Mouse (Mus musculus): Measurements from ENCODE around the gene Mcrip2. TPM values are rescaled to one million over a fixed set of nuclear protein-coding genes. Genes with fewer than 3 reads are reported as not detected.

Gene Mcrip2
- total and polyA plus RNA-seq, 2 experiments from 2014 or later, result 202 to 357 TPM

DNA sequence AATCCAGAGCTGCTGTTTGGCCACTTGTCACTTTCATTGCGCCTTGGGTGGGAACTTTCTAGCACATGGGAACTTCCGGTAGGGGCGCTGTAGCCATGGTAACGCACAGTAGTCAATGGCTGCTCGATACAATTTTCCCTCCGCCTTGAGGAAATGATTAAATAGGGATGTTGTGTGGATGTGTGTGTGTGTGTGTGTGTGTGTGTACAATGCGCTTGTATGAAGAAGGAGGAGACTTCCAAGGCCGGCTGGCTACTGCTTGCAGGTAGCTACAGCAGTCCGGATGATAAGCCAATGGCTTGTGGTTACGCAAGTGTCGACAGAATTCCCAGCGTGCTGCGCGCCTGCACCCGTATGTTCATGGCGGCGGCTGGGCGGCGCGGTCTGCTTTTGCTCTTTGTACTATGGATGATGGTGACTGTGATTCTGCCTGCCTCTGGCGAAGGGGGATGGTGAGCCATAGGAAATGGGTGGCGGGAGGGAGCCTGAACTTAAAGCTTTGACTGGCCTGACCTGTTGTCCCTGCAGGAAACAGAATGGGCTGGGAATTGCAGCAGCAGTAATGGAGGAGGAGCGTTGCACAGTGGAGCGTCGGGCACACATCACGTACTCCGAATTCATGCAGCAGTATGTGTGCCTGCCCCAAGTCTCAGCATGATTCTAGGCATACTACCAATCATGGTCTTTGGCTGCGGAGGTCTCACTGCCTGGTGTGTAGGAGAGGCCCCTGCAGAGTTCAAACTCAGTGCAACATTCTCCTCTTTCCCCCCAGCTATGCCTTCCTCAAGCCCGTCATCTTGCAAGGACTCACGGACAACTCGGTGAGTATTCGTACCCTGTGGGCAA lies 39.6 kb downstream of the Mcrip2 start, which contains the start of gene Jmjd8:
TSS of gene Jmjd8 (plus strand) at position 156 of the 846 bp plus-strand sequence.
- H3K9me3 ChIP-seq (replicated peaks; ENCODE audit: control insufficient read depth, low read length), result no peaks in the 10 kb centered on the region
- ATAC-seq (ENCODE audit: insufficient read depth, low read depth) (no peak), DNase-seq (ENCODE audit: low spot score) (peak; percentile 85)
- peak within 1 kb of the TSS; percentile 92 for H3K4me2 ChIP-seq (ENCODE audit: low read depth, low read length)
- H3K27ac ChIP-seq (ENCODE audit: low read depth), result peak within 1 kb of the TSS; percentile 87
- peak within 1 kb of the TSS; percentile 65 for H3K4me3 ChIP-seq (ENCODE audit: low read depth, low read length)
- TF ChIP-seq CTCF (IDR thresholded peaks at IDR 0.05; ENCODE audit: low read depth) (peak; percentile 30), EP300 (IDR thresholded peaks at IDR 0.05; ENCODE audit: low read depth) (no peak)
- H3K27me3 ChIP-seq (ENCODE audit: control insufficient read depth, insufficient read depth, low read length), result no peaks in the 10 kb centered on the region
- H3K4me1 ChIP-seq (ENCODE audit: control insufficient read depth, insufficient read depth), result peaks cover 35% of the 10 kb centered on the region
- peaks cover 33% of the 10 kb centered on the region for H3K36me3 ChIP-seq (replicated peaks; ENCODE audit: control insufficient read depth, insufficient read depth, low read length)
- 2% methylated on average over 32 of the region's 32 CpGs for WGBS
- H3K9ac ChIP-seq (replicated peaks; ENCODE audit: low read depth, low read length), result peak within 1 kb of the TSS; percentile 77

DNA sequence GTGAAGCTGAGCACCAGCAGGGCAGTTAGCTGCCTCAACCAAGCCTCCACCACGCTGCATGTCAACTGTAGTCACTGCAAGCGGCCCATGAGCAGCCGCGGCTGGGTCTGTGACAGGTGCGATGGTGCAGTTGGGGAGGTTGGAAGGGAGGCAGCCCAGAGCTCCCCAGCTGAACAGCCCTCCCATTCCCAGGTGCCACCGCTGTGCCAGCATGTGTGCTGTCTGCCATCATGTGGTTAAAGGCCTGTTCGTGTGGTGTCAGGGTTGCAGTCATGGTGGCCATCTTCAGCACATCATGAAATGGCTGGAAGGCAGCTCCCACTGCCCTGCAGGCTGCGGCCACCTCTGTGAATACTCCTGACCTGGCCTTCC lies 40.4 kb downstream of the Mcrip2 start:
- H3K4me1 ChIP-seq (ENCODE audit: control insufficient read depth, insufficient read depth), result peaks cover 37% of the 10 kb centered on the region

DNA sequence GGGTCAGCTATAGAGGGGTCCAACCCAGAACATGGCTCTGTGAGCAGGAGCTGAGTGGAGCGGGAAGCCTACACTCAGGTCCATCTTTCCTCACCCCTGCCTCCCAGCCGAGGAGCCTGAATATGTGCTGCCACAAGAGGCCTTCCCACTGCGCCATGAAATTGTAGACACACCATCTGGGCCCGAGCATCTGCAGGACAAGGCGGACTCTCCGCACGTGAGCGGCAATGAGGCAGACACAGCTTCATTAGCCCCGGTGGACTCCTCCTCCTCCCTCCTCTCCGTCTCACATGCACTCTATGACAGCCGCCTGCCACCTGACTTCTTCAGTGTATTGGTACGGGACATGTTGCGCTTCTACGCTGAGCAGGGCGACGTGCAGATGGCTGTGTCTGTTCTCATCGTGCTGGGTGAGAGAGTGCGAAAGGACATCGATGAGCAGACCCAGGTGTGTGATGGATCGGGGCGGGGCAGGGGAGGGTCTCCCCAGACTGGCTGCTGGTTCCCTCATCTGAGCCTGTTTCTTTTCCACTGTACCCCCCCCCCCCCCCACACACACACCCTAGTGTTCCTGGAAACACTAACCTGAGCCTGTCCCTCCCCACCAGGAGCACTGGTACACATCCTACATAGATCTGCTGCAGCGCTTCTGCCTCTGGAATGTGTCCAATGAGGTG lies 40.9 kb downstream of the Mcrip2 start:
- Histone ChIP-seq H3K4me3 (ENCODE audit: low read depth, low read length) (no peak overlapping the region), H3K36me3 (replicated peaks; ENCODE audit: control insufficient read depth, insufficient read depth, low read length) (peaks cover 33% of the 10 kb centered on the region), H3K9ac (replicated peaks; ENCODE audit: low read depth, low read length) (no peak overlapping the region), H3K27ac (ENCODE audit: low read depth) (no peak overlapping the region), H3K4me2 (ENCODE audit: low read depth, low read length) (no peak overlapping the region), H3K9me3 (replicated peaks; ENCODE audit: control insufficient read depth, low read length) (no peaks in the 10 kb centered on the region), H3K27me3 (ENCODE audit: control insufficient read depth, insufficient read depth, low read length) (no peaks in the 10 kb centered on the region; the same call in 1 of the 2 replicates), H3K4me1 (ENCODE audit: control insufficient read depth, insufficient read depth) (peaks cover 37% of the 10 kb centered on the region)
- WGBS, result 90% methylated on average over 22 of the region's 22 CpGs
- TF ChIP-seq CTCF (IDR thresholded peaks at IDR 0.05; ENCODE audit: low read depth) (no peak), EP300 (IDR thresholded peaks at IDR 0.05; ENCODE audit: low read depth) (no peak)
- no peak for DNase-seq (ENCODE audit: low spot score)
- no peak for ATAC-seq (ENCODE audit: insufficient read depth, low read depth)

More for the DNA sequence above, 40.4 kb downstream of the Mcrip2 start:
- Histone ChIP-seq H3K27me3 (ENCODE audit: control insufficient read depth, insufficient read depth, low read length) (no peaks in the 10 kb centered on the region), H3K4me3 (ENCODE audit: low read depth, low read length) (peak overlapping the region; percentile 65), H3K9me3 (replicated peaks; ENCODE audit: control insufficient read depth, low read length) (no peaks in the 10 kb centered on the region), H3K4me2 (ENCODE audit: low read depth, low read length) (peak overlapping the region; percentile 92), H3K9ac (replicated peaks; ENCODE audit: low read depth, low read length) (no peak overlapping the region), H3K27ac (ENCODE audit: low read depth) (peak overlapping the region; percentile 87; the same call in 1 of the 2 replicates), H3K36me3 (replicated peaks; ENCODE audit: control insufficient read depth, insufficient read depth, low read length) (peaks cover 33% of the 10 kb centered on the region)
- DNase-seq (ENCODE audit: low spot score), result no peak
- WGBS, result 85% methylated on average over 8 of the region's 8 CpGs
- no peak for ATAC-seq (ENCODE audit: insufficient read depth, low read depth)
- no peak for TF ChIP-seq CTCF (IDR thresholded peaks at IDR 0.05; ENCODE audit: low read depth)

DNA sequence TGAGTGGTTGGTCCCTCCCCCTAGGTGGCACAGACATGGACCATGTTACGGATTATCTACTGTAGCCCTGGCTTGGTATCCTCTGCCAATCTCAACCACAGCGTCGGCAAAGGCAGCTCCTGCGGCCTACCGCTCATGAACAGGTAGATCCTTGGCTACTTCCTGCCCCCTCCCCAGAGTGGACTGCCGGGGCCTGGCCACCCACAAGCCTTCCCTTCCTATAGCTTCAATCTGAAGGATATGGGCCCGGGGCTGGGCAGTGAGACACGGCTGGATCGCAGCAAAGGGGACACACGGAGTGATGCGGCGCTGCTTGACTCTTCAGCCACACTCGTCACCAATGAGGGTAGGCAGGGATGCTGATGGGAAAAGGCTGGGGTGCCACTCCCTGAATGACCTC lies 41.6 kb downstream of the Mcrip2 start:
- no peak overlapping the region for H3K27ac ChIP-seq (ENCODE audit: low read depth)
- H3K4me2 ChIP-seq (ENCODE audit: low read depth, low read length), result no peak overlapping the region
- DNase-seq (ENCODE audit: low spot score) (no peak), ATAC-seq (ENCODE audit: insufficient read depth, low read depth) (no peak)
- H3K36me3 ChIP-seq (replicated peaks; ENCODE audit: control insufficient read depth, insufficient read depth, low read length), result peaks cover 33% of the 10 kb centered on the region
- no peak overlapping the region for H3K4me3 ChIP-seq (ENCODE audit: low read depth, low read length)
- TF ChIP-seq CTCF (IDR thresholded peaks at IDR 0.05; ENCODE audit: low read depth) (no peak), EP300 (IDR thresholded peaks at IDR 0.05; ENCODE audit: low read depth) (no peak)
- no peaks in the 10 kb centered on the region for H3K9me3 ChIP-seq (replicated peaks; ENCODE audit: control insufficient read depth, low read length)
- 85% methylated on average over 13 of the region's 13 CpGs for WGBS
- no peak overlapping the region for H3K9ac ChIP-seq (replicated peaks; ENCODE audit: low read depth, low read length)
- no peaks in the 10 kb centered on the region; the same call in 1 of the 2 replicates for H3K27me3 ChIP-seq (ENCODE audit: control insufficient read depth, insufficient read depth, low read length)
- peaks cover 35% of the 10 kb centered on the region for H3K4me1 ChIP-seq (ENCODE audit: control insufficient read depth, insufficient read depth)

DNA sequence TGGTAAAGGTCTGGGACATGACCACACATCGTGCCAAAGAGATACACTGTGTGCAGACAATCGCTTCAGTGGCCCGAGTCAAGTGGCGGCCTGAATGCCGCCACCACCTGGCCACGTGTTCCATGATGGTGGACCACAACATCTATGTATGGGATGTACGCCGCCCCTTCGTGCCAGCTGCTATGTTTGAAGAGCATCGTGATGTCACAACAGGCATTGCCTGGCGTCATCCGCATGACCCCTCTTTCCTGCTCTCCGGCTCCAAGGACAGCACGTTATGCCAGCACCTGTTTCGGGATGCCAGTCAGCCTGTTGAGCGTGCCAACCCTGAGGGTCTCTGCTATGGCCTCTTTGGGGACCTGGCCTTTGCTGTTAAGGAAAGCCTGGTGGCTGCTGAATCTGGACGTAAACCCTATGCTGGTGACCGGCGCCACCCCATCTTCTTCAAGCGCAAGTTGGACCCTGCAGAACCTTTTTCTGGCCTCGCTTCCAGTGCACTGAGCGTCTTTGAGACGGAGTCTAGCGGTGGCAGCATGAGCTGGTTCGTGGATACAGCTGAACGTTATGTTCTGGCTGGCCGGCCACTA lies 42.5 kb downstream of the Mcrip2 start:
- TF ChIP-seq CTCF (IDR thresholded peaks at IDR 0.05; ENCODE audit: low read depth) (no peak), EP300 (IDR thresholded peaks at IDR 0.05; ENCODE audit: low read depth) (no peak)
- H3K4me3 ChIP-seq (ENCODE audit: low read depth, low read length), result no peak overlapping the region
- H3K4me1 ChIP-seq (ENCODE audit: control insufficient read depth, insufficient read depth), result peaks cover 26% of the 10 kb centered on the region
- no peak for DNase-seq (ENCODE audit: low spot score)
- peaks cover 27% of the 10 kb centered on the region for H3K36me3 ChIP-seq (replicated peaks; ENCODE audit: control insufficient read depth, insufficient read depth, low read length)
- no peak overlapping the region for H3K9ac ChIP-seq (replicated peaks; ENCODE audit: low read depth, low read length)
- no peaks in the 10 kb centered on the region for H3K9me3 ChIP-seq (replicated peaks; ENCODE audit: control insufficient read depth, low read length)
- 92% methylated on average over 27 of the region's 27 CpGs for WGBS
- no peak overlapping the region for H3K27ac ChIP-seq (ENCODE audit: low read depth)
- H3K27me3 ChIP-seq (ENCODE audit: control insufficient read depth, insufficient read depth, low read length), result peaks cover 3% of the 10 kb centered on the region; the same call in 1 of the 2 replicates
- no peak for ATAC-seq (ENCODE audit: insufficient read depth, low read depth)
- H3K4me2 ChIP-seq (ENCODE audit: low read depth, low read length), result no peak overlapping the region

Measured in heart, postnatal 0 days (tissue).